Mouse (Mus musculus): Measurements from ENCODE around the gene Rilp. TPM values are rescaled to one million over a fixed set of nuclear protein-coding genes. Genes with fewer than 3 reads are reported as not detected.

Rilp gene
- total and polyA plus RNA-seq, 3 experiments: 0.18 to 1.1 (median 0.49) TPM

DNA sequence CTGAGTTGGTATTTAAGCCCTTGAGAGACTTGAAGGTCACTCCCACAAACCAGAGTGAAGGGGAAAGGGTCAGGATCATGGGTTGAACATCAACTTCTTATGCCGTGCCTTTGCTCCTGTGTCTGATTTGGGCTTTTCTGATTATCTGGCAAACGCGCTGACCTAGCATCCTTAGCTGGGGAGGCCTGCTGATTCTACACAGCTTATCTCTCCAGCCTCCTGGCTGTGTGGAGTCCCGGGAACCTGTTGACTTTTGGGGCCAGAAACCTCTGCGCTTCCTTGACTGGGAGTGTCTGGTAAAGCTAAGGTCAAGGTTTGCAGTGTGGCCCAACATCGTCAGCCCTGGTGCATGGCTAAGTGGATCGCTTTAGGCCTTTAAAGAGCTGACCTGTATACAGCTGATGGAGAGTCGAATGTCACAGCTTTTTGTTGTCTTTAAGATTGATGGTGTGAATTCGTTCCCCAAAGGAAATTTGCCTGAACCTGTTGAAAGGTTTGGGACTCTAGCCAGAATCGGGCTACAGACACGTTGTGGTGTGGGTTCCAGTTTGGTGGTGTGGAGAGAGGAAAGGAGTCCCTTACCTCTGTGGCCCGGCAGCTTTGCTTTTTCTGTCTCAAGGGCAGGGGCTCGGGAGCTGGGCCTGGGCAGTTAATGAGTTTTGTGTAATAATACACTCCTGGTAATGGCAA lies 25.4 kb downstream of the Rilp start:
- no peak overlapping the region; the same call in 1 of the 2 replicates for H3K4me3 ChIP-seq (ENCODE audit: low read depth, low read length)
- DNase-seq (ENCODE audit: low spot score) (no peak), ATAC-seq (ENCODE audit: extremely low read depth, insufficient number of reproducible peaks, low FRiP score, poor library complexity, severe bottlenecking) (no peak)
- H3K36me3 ChIP-seq (replicated peaks): peaks cover 39% of the 10 kb centered on the region
- no peaks in the 10 kb centered on the region for H3K9me3 ChIP-seq (replicated peaks)
- peaks cover 72% of the 10 kb centered on the region for H3K4me1 ChIP-seq (ENCODE audit: insufficient read depth, low read depth, low read length)
- TF ChIP-seq CTCF (IDR thresholded peaks at IDR 0.05; ENCODE audit: low read depth, low read length): no peak
- no peak for TF ChIP-seq GATA1 (IDR thresholded peaks at IDR 0.05; ENCODE audit: borderline replicate concordance, low read length)
- no peak for TF ChIP-seq GATA2 (IDR thresholded peaks at IDR 0.05; ENCODE audit: borderline replicate concordance, low read depth, low read length)
- no peak for TF ChIP-seq TAL1 (conservative IDR thresholded peaks at IDR 0.05; ENCODE audit: low read depth, low read length)
- TF ChIP-seq POLR2AphosphoS5 (IDR thresholded peaks at IDR 0.05; ENCODE audit: insufficient replicate concordance, low read depth, low read length): no peak
- no peaks in the 10 kb centered on the region for H3K27me3 ChIP-seq (ENCODE audit: insufficient read depth, low read length)

DNA sequence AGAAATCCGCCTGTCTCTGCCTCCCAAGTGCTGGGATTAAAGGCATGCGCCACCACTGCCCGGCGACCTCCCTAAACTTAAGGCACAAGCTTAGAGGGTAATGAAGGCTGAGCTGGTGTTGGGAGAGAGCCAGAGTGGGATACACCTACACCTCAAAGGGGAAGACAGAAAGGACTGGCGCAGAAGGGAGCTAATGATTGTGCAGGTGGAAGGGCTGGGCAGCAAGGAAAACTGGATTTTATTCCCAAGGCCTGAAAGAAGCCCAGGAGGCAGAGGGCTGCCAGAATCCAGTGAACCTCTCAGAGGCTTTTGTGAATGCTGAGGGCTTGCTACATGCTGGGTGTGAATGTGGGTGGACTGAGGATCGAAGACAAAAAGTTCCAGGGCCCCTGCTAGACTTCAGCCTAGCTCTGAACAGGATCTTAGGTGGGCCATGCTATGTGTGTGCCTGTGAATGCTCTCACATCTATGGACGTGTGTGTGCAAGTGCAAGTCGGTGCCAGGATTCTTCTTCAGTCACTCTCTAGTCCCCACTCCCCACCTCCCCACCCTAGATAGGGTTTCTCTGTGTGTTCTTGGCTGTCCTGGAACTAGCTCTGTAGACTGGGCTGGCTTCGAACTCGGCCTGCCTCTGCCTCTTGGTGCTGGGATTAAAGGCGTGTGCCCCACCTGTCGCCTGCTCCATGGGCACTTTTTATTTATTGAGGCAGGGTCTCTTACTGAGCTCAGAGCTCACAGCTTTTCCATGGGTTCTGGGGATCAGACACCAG lies 26.5 kb downstream of the Rilp start:
- no peak for ATAC-seq (ENCODE audit: extremely low read depth, insufficient number of reproducible peaks, low FRiP score, poor library complexity, severe bottlenecking)
- H3K27me3 ChIP-seq (ENCODE audit: insufficient read depth, low read length): no peaks in the 10 kb centered on the region
- H3K4me1 ChIP-seq (ENCODE audit: insufficient read depth, low read depth, low read length): peaks cover 73% of the 10 kb centered on the region
- H3K36me3 ChIP-seq (replicated peaks): peaks cover 51% of the 10 kb centered on the region
- no peak for TF ChIP-seq TAL1 (conservative IDR thresholded peaks at IDR 0.05; ENCODE audit: low read depth, low read length)
- no peak for TF ChIP-seq POLR2AphosphoS5 (IDR thresholded peaks at IDR 0.05; ENCODE audit: insufficient replicate concordance, low read depth, low read length)
- no peak for TF ChIP-seq CTCF (IDR thresholded peaks at IDR 0.05; ENCODE audit: low read depth, low read length)
- TF ChIP-seq GATA2 (IDR thresholded peaks at IDR 0.05; ENCODE audit: borderline replicate concordance, low read depth, low read length): no peak
- no peak for TF ChIP-seq GATA1 (IDR thresholded peaks at IDR 0.05; ENCODE audit: borderline replicate concordance, low read length)
- no peak for DNase-seq (ENCODE audit: low spot score)
- no peaks in the 10 kb centered on the region for H3K9me3 ChIP-seq (replicated peaks)
- no peak overlapping the region for H3K4me3 ChIP-seq (ENCODE audit: low read depth, low read length)

DNA sequence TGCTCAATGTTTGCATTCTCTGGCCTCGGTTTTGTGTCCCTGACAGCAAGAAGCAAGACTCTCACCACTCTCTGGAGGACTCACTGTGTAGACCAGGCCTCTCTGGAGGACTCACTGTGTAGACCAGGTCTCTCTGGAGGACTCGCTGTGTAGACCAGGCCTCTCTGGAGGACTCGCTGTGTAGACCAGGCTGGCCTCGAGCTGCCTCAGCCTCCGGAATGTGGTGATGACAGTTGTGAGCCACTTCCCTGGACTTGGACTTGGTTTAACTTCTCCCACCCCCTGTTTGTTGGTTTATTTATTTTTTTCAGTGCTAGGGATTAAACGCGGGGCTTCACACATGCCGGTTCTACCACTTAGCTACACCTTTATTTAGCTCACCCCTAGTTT lies 27.1 kb downstream of the Rilp start:
- DNase-seq (ENCODE audit: low spot score) (no peak), ATAC-seq (ENCODE audit: extremely low read depth, insufficient number of reproducible peaks, low FRiP score, poor library complexity, severe bottlenecking) (no peak)
- TF ChIP-seq GATA2 (IDR thresholded peaks at IDR 0.05; ENCODE audit: borderline replicate concordance, low read depth, low read length): no peak
- TF ChIP-seq CTCF (IDR thresholded peaks at IDR 0.05; ENCODE audit: low read depth, low read length): no peak
- H3K4me3 ChIP-seq (ENCODE audit: low read depth, low read length): no peak overlapping the region
- no peaks in the 10 kb centered on the region for H3K27me3 ChIP-seq (ENCODE audit: insufficient read depth, low read length)
- H3K36me3 ChIP-seq (replicated peaks): peaks cover 56% of the 10 kb centered on the region
- H3K4me1 ChIP-seq (ENCODE audit: insufficient read depth, low read depth, low read length): peaks cover 70% of the 10 kb centered on the region
- H3K9me3 ChIP-seq (replicated peaks): no peaks in the 10 kb centered on the region

DNA sequence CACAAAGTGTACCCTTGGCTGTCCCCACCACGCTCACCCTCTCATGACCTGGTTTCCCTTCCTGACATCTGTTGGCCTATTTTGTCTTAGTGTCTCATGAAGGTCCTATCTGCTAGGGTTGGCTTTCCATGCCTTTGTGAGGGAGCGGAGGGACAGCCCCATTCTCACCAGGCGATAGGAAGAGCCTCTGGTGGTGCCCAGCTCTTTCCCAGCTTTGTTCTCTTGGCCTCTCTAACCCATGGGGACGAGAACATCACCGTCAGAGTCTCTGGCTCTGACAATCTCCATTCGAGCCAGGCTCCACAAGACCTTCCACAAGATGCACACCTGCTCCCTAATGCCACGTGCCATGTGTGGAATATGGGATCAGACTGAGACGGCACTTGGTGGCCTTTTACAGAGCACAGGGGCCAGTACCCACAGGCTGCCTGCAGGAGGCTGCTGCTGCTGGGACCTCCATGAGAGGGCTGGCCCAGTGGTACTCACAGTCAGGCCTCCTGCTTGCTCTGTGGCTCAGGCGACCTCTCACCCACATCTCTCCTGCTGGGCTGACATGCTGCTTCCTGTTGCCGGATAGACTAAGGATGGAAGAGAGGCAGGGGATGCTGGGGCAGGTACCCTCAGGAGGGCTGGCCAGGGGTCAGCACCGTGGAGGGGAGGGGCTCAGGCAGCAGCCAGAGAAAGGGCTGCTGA lies 27.7 kb downstream of the Rilp start:
- H3K4me1 ChIP-seq (ENCODE audit: insufficient read depth, low read depth, low read length): peaks cover 64% of the 10 kb centered on the region
- ATAC-seq (ENCODE audit: extremely low read depth, insufficient number of reproducible peaks, low FRiP score, poor library complexity, severe bottlenecking) (no peak), DNase-seq (ENCODE audit: low spot score) (no peak)
- H3K27me3 ChIP-seq (ENCODE audit: insufficient read depth, low read length): no peaks in the 10 kb centered on the region
- no peak for TF ChIP-seq CTCF (IDR thresholded peaks at IDR 0.05; ENCODE audit: low read depth, low read length)
- no peak for TF ChIP-seq GATA1 (IDR thresholded peaks at IDR 0.05; ENCODE audit: borderline replicate concordance, low read length)
- no peak for TF ChIP-seq GATA2 (IDR thresholded peaks at IDR 0.05; ENCODE audit: borderline replicate concordance, low read depth, low read length)
- peaks cover 62% of the 10 kb centered on the region for H3K36me3 ChIP-seq (replicated peaks)
- no peaks in the 10 kb centered on the region for H3K9me3 ChIP-seq (replicated peaks)
- no peak overlapping the region for H3K4me3 ChIP-seq (ENCODE audit: low read depth, low read length)

DNA sequence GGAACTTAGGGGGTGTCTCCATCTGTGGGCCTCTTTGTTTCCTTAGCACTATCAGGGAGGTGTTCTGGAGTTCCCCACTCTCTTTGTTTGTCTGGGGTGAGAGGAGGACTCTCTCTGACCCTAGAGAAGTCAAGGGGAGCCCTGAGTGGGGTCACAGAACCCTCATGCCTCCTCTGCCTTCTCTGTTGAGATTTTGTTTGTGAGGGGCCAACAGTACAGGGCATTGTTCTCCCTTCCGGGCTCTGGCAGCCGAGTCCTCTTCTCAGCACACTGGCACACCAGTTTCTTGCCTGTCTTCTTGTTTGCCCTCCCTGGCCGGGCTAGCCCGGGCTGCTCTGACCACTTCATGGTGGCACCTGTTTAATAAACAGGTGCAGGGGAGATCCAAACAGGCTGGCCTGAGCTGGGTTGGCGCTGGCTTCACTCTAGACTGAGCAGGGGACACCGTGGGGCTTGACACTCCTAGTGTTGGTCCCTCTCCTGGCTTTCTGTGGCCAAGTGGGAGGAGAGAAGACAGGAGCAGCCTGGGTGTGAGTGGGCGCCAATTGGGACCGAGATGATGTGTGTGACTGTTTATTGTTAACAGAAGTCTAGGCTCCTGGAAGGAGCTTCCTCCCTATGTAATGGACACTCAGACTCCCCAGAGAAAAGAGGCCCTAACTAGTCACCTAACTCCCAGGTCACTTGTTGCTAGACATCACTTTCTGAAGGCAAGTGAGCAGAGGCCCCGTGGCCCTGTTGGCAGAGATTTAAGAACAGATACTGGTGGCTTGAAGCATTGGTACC lies 28.5 kb downstream of the Rilp start:
- DNase-seq (ENCODE audit: low spot score) (no peak), ATAC-seq (ENCODE audit: extremely low read depth, insufficient number of reproducible peaks, low FRiP score, poor library complexity, severe bottlenecking) (no peak)
- Histone ChIP-seq H3K4me1 (ENCODE audit: insufficient read depth, low read depth, low read length) (peaks cover 56% of the 10 kb centered on the region), H3K27me3 (ENCODE audit: insufficient read depth, low read length) (no peaks in the 10 kb centered on the region), H3K4me3 (ENCODE audit: low read depth, low read length) (no peak overlapping the region), H3K9me3 (replicated peaks) (no peaks in the 10 kb centered on the region), H3K36me3 (replicated peaks) (peaks cover 68% of the 10 kb centered on the region)
- TF ChIP-seq TAL1 (conservative IDR thresholded peaks at IDR 0.05; ENCODE audit: low read depth, low read length) (no peak), CTCF (IDR thresholded peaks at IDR 0.05; ENCODE audit: low read depth, low read length) (no peak), GATA1 (IDR thresholded peaks at IDR 0.05; ENCODE audit: borderline replicate concordance, low read length) (no peak), GATA2 (IDR thresholded peaks at IDR 0.05; ENCODE audit: borderline replicate concordance, low read depth, low read length) (no peak), POLR2AphosphoS5 (IDR thresholded peaks at IDR 0.05; ENCODE audit: insufficient replicate concordance, low read depth, low read length) (no peak)

DNA sequence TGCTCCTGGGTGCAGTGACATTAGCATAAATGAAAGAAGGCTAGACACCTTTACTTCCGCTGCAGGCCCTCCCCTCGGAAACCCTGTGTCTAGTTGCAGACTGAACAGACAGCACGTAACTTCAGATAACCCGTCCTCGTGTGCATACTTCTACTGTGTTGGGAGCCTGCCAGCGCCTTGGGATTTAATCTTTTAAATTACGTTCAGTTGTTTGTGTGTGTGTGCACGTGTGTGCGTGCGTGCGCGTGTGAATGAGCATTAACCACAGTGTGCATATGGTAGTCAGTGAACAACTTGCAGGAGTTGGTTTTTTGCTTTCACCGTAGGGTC lies 29.0 kb downstream of the Rilp start:
- peaks cover 51% of the 10 kb centered on the region for H3K4me1 ChIP-seq (ENCODE audit: insufficient read depth, low read depth, low read length)
- TF ChIP-seq CTCF (IDR thresholded peaks at IDR 0.05; ENCODE audit: low read depth, low read length) (no peak), GATA2 (IDR thresholded peaks at IDR 0.05; ENCODE audit: borderline replicate concordance, low read depth, low read length) (no peak), POLR2AphosphoS5 (IDR thresholded peaks at IDR 0.05; ENCODE audit: insufficient replicate concordance, low read depth, low read length) (no peak), TAL1 (conservative IDR thresholded peaks at IDR 0.05; ENCODE audit: low read depth, low read length) (no peak), GATA1 (IDR thresholded peaks at IDR 0.05; ENCODE audit: borderline replicate concordance, low read length) (no peak)
- DNase-seq (ENCODE audit: low spot score): no peak
- no peaks in the 10 kb centered on the region for H3K9me3 ChIP-seq (replicated peaks)
- H3K4me3 ChIP-seq (ENCODE audit: low read depth, low read length): no peak overlapping the region
- ATAC-seq (ENCODE audit: extremely low read depth, insufficient number of reproducible peaks, low FRiP score, poor library complexity, severe bottlenecking): no peak
- H3K27me3 ChIP-seq (ENCODE audit: insufficient read depth, low read length): no peaks in the 10 kb centered on the region
- peaks cover 70% of the 10 kb centered on the region for H3K36me3 ChIP-seq (replicated peaks)

Data from G1E (cell line).